Mouse (Mus musculus) spleen, postnatal 14 days (tissue): ENCODE measurements around the gene Arrb2.
"Not testable (repeated sequence)": the region's sequence is repeated elsewhere in the genome, so short reads cannot be mapped to it uniquely, and the experiment has no call there.

Source experiments
- DNase-seq, 2 experiments: peaks; one replicate each; pipeline ENCODE4 v3.0.0; 2021 to 2022; ENCODE audit warnings: low spot score in 2 of 2

Arrb2 gene

GRCm38 (mm10) chr11:70444667-70445066, 12.2 kb downstream of the Arrb2 start:
- no peak for DNase-seq

DNA sequence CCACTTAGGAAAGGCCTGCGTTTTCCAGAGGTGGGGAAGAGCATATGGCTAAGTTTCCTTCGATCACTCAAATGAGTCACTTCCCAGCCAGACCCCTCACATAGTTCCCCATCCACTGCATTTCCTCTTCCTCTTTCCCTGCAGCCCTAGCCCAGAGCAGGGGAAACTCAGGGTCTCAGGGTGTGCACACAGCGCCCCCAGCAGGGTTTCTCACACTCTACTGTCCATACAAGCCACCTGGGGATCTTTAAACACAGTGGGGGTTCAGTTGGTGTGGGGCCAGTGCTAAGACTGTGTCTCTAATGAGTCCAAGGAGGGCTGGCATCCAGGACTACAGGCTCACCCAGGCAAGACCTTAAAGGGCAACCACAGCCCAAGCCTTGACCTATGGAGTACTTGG, 14.3 kb downstream of the Arrb2 start:
- DNase-seq, result no peak

- no peak for DNase-seq
These were observed 14.9 kb downstream of the Arrb2 start for GRCm38 (mm10) chr11:70447373-70447772.

- DNase-seq, result no peak
These were observed 18.5 kb downstream of the Arrb2 start for GRCm38 (mm10) chr11:70450926-70451325.

- DNase-seq, result peak; percentile 84 to 87
These were observed 19.5 kb downstream of the Arrb2 start, which contains the start of gene Med11 for GRCm38 (mm10) chr11:70451797-70452498. Med11 (plus strand) TSS chr11:70451919.

DNA sequence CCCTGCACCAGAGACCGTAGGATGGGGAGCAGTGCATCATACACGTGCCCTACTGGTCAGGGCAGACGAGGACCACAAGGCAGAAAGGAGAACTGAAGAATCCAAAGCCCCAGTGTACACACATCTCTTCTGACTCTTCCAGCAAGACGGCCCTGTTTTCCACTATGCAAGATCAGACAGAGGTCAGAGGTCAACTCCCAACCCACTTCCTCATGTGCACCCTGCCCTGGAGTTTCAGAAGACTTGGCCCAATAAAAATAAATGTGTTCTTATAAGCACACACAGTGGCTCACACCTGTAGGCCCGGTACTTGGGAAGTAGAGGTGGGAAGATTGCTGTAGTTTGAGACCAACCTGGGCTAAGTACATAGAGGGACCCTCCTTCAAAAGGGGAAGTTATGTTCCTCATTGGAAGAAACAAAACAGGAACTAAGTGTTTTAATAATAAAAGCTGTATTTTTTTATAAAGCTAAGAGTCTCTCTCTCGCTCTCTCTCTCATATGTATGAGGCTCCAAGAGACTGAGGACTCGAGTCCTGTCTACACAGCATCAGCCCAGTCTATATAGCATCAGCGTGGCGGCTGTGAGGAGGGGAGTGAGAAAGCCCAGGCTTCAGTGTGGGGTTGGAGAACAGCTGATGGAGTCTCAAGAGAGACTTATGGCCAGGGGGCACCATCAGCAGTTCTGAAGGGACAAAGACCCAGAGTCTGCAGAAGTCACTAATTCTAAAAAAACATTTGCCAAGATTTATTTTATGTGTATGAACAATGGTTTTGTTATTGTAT, 21.0 kb downstream of the Arrb2 start:
- no peak for DNase-seq

- DNase-seq, result no peak
These were observed 26.5 kb downstream of the Arrb2 start, which contains the start of gene Zmynd15 for GRCm38 (mm10) chr11:70458688-70459600. Zmynd15 (plus strand) TSS chr11:70459433.

DNA sequence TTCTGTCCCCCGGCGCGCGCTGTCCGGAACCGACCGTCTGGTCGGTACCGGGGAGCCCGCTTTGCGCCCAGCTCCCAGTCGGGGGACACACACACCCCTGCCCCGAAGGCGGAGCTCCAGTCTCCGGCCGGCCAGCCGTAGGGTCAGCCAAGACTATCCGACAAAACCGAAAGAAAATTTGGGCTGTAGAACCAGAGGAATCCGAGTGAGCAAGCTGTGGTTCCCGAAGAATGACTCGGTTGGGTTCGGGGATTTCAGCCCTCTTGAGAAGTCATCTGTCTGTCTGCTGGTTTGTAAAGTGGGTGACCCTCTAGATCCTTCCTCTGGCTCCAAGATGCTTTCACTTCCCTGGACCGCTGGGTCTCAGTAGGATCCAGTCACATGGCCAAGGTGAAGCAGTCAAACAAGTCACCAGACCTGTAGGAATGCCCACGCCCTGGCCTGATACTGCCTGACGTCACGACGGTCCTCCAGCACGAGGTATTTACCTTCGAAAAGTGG, 27.2 kb downstream of the Arrb2 start, which contains the start of gene Cxcl16:
Gene Cxcl16, minus strand, starts transcription at position 384 of the 501 bp plus-strand sequence.
- no peak for DNase-seq

- DNase-seq, result no peak
These were observed 31.5 kb downstream of the Arrb2 start for GRCm38 (mm10) chr11:70463970-70464369.

DNA sequence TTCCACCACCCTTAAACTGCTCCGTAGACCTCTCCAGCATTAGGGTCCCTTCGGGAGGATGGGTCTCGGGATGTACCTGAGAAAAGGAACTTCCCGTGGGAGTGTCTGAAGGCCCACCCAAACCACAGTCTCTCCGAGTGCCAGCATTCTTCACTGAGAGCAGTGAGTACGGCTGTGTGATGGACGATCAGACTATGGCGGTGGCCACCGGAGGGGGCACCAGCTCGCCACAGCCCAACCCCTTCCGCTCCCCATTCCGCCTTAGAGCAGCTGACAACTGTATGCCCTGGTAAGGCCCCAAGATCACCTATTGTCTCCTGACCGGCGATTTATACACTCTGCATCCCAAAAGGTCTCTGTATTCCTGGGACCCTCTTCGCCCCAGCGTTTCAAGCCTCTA, 32.8 kb downstream of the Arrb2 start:
- DNase-seq, result no peak

GRCm38 (mm10) chr11:70465824-70466223, 33.4 kb downstream of the Arrb2 start:
- no peak for DNase-seq

- DNase-seq, result no peak
These were observed 35.6 kb downstream of the Arrb2 start for GRCm38 (mm10) chr11:70467902-70468619.

- no peak for DNase-seq
These were observed 37.3 kb downstream of the Arrb2 start for GRCm38 (mm10) chr11:70469764-70470163.

DNA sequence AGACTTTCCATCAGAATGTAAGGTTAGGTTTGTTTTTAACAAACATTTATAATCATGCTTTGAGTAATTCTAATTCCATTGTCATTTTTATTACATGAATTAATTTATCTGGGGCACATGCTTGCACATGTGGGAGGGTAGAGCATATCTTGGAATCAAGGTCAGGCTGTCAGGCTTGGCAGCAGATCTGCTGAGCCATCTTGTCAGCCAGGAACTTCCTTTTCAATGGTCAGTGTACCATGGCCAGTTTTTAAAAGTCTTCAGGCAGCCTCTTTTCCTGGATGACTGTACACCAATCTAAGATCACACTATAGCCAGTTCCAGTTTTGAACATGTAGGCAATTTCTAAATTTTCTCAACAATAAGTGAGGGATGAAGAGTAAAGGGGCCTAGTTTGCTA, 40.3 kb downstream of the Arrb2 start:
- no peak for DNase-seq

DNA sequence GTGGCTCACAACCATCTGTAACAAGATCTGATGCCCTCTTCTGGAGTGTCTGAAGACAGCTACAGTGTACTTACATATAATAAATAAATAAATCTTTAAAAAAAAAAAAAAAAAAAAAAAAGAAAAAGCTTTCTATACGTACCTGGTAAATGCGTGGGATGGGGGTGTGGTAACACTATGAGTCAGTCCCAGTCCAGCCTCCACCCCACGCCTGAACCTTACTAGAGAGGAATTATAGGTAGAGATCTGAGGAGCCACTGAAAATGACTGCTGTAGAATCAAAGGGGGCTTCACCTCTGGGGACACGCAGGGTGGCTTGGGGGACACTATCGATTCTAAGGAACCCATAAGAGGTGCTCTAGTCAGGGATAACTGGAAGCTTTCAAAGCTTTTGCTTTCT, 40.9 kb downstream of the Arrb2 start:
- DNase-seq, result not testable (repeated sequence)

GRCm38 (mm10) chr11:70474872-70475534, 42.6 kb downstream of the Arrb2 start:
- DNase-seq, result no peak

GRCm38 (mm10) chr11:70485498-70485897, 53.1 kb downstream of the Arrb2 start:
- no peak for DNase-seq

- DNase-seq, result no peak
These were observed 55.4 kb downstream of the Arrb2 start for GRCm38 (mm10) chr11:70487816-70488215.

GRCm38 (mm10) chr11:70489138-70489537, 56.7 kb downstream of the Arrb2 start:
- no peak for DNase-seq

DNA sequence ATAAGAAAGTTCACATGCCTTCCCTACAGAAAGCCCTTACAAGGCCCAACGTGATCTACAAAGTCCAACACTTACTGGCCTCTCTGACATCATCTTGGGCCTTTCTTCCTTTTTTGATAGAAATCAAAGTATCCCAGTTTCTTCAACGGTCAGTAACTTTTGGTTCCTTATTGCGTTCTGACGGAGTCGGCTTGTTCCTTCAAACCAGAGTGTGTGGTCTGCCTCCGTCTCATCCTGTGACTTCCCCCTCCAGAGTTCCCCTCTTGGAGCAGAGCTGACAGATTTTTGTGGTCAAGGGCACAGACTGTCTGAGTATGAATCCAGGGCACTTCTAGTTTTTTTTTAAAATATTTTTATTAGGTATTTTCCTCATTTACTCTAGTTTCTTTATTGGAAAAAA, 57.2 kb downstream of the Arrb2 start:
- no peak for DNase-seq
